Mouse (Mus musculus) ES-Bruce4 (cell line): ENCODE data around the gene Nmnat2. TPM values are rescaled to one million over a fixed set of nuclear protein-coding genes. Genes with fewer than 3 reads are reported as not detected.

ENCODE experiments used
- H3K27ac ChIP-seq: 2 replicates; pipeline ENCODE4 v1.5.1; 2012; ENCODE audit warnings: low read length, inconsistent platforms; ENCODE audit not compliant: insufficient read depth
- H3K27me3 ChIP-seq: 2 replicates; pipeline ENCODE4 v1.6.1; 2012; ENCODE audit warnings: mild to moderate bottlenecking, low read length, inconsistent platforms; ENCODE audit not compliant: control insufficient read depth, poor library complexity, insufficient read depth, severe bottlenecking
- H3K36me3 ChIP-seq: 2 replicates; pipeline ENCODE4 v1.6.1; 2012; ENCODE audit warnings: inconsistent platforms, mild to moderate bottlenecking, low read length, moderate library complexity; ENCODE audit not compliant: control insufficient read depth, poor library complexity, insufficient read depth, severe bottlenecking
- H3K4me1 ChIP-seq: one replicate; pipeline ENCODE4 v1.8.1; 2011; ENCODE audit warnings: low read length; ENCODE audit not compliant: control insufficient read depth, insufficient read depth
- H3K4me3 ChIP-seq: 2 replicates; pipeline ENCODE4 v1.5.1; 2011; ENCODE audit warnings: low read depth, mild to moderate bottlenecking, low read length
- H3K9ac ChIP-seq: 2 replicates; pipeline ENCODE4 v1.6.1; 2012; ENCODE audit warnings: low read depth, mild to moderate bottlenecking, inconsistent platforms; ENCODE audit not compliant: poor library complexity, severe bottlenecking
- H3K9me3 ChIP-seq: replicated peaks from 2 replicates; pipeline ENCODE4 v1.6.1; 2012; ENCODE audit warnings: mild to moderate bottlenecking, low read length, inconsistent platforms; ENCODE audit not compliant: control insufficient read depth, poor library complexity, insufficient read depth, severe bottlenecking
- CTCF ChIP-seq: IDR thresholded peaks from one replicate; pipeline ENCODE4 v1.8.1; 2011; ENCODE audit warnings: low read depth, low read length
- EP300 ChIP-seq: IDR thresholded peaks from 2 replicates; pipeline ENCODE4 v1.6.1; 2011; ENCODE audit warnings: low read depth, low read length; ENCODE audit not compliant: insufficient read depth
- POLR2A ChIP-seq: IDR thresholded peaks from one replicate; pipeline ENCODE4 v1.8.1; 2011; ENCODE audit warnings: low read length; ENCODE audit not compliant: insufficient read depth
- polyA plus RNA-seq: library from polyadenylated mRNA; stranded (reverse); fragments of >200 nt; gene quantifications from 2 replicates; pipeline ENCODE4 v1.2.4, GENCODE M21; 2011; ENCODE audit warnings: low read depth; ENCODE audit not compliant: missing spikeins, insufficient read depth, insufficient read length

Nmnat2 gene
- polyA plus RNA-seq, 1 experiment: 35.6 TPM

- Histone ChIP-seq H3K36me3 (no peaks in the 10 kb centered on the region), H3K9ac (no peak overlapping the region), H3K9me3 (no peaks in the 10 kb centered on the region), H3K27me3 (no peaks in the 10 kb centered on the region), H3K27ac (no peak overlapping the region), H3K4me3 (no peak overlapping the region), H3K4me1 (peaks cover 9% of the 10 kb centered on the region)
- no peak for TF ChIP-seq EP300
- TF ChIP-seq CTCF: no peak
- no peak for TF ChIP-seq POLR2A
These were observed 171.9 kb downstream of the Nmnat2 start for GRCm38 (mm10) chr1:153126491-153127381.

DNA sequence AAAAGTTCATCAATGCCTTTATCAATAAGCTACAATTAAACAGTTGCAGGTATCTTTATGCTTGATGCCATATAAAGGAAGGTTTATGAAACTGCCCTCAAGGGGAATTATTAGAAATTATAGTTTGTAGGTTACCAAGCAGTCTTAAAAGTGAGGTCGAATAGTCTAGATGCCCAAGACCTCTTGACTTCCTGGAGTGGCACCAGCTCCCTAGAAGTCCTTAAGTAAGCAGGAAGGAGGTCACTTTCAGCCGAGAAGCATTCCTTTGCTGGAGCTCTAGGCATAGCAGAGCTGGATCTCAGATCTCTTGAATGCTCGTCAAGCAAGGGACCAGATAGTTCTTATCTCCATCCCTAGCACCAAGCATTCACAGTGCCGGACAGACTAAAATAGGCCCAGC is 172.8 kb downstream of the Nmnat2 start:
- TF ChIP-seq CTCF: no peak
- TF ChIP-seq EP300: no peak
- no peak for TF ChIP-seq POLR2A
- Histone ChIP-seq H3K27me3 (no peaks in the 10 kb centered on the region), H3K27ac (no peak overlapping the region), H3K4me3 (no peak overlapping the region), H3K9me3 (no peaks in the 10 kb centered on the region), H3K4me1 (peaks cover 9% of the 10 kb centered on the region), H3K9ac (no peak overlapping the region), H3K36me3 (no peaks in the 10 kb centered on the region)

DNA sequence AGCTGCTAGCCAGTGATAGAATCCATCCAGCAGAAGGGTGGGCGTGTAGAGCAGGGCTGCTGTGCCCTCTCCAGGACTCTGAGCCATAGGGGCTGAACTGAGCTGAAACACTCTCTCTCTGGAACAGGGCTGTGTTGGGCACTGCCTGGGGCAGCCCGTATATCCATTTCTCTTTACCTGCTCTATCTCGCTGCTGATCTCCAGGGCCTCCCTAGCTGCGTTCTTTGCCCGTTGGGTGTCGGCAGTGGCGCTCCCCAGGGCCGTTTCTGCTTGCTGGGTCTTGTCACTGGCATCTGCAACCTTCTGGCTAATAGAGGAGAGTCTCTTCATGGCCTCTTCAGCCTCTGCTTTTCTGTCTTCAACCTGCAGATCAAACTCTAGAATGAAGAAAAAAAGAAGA is 174.0 kb downstream of the Nmnat2 start:
- no peak overlapping the region for H3K4me3 ChIP-seq
- H3K4me1 ChIP-seq: peaks cover 9% of the 10 kb centered on the region
- no peak for TF ChIP-seq CTCF
- no peak for TF ChIP-seq POLR2A
- no peak for TF ChIP-seq EP300
- no peak overlapping the region for H3K27ac ChIP-seq
- H3K9ac ChIP-seq: no peak overlapping the region
- no peaks in the 10 kb centered on the region for H3K9me3 ChIP-seq
- H3K36me3 ChIP-seq: no peaks in the 10 kb centered on the region
- H3K27me3 ChIP-seq: no peaks in the 10 kb centered on the region

- TF ChIP-seq CTCF (no peak), EP300 (no peak), POLR2A (no peak)
- H3K4me1 ChIP-seq: peaks cover 9% of the 10 kb centered on the region
- no peak overlapping the region for H3K27ac ChIP-seq
- no peak overlapping the region for H3K4me3 ChIP-seq
- H3K27me3 ChIP-seq: no peaks in the 10 kb centered on the region
- no peak overlapping the region for H3K9ac ChIP-seq
- no peaks in the 10 kb centered on the region for H3K9me3 ChIP-seq
- no peaks in the 10 kb centered on the region for H3K36me3 ChIP-seq
These were observed 175.4 kb downstream of the Nmnat2 start for GRCm38 (mm10) chr1:153129992-153130713.

DNA sequence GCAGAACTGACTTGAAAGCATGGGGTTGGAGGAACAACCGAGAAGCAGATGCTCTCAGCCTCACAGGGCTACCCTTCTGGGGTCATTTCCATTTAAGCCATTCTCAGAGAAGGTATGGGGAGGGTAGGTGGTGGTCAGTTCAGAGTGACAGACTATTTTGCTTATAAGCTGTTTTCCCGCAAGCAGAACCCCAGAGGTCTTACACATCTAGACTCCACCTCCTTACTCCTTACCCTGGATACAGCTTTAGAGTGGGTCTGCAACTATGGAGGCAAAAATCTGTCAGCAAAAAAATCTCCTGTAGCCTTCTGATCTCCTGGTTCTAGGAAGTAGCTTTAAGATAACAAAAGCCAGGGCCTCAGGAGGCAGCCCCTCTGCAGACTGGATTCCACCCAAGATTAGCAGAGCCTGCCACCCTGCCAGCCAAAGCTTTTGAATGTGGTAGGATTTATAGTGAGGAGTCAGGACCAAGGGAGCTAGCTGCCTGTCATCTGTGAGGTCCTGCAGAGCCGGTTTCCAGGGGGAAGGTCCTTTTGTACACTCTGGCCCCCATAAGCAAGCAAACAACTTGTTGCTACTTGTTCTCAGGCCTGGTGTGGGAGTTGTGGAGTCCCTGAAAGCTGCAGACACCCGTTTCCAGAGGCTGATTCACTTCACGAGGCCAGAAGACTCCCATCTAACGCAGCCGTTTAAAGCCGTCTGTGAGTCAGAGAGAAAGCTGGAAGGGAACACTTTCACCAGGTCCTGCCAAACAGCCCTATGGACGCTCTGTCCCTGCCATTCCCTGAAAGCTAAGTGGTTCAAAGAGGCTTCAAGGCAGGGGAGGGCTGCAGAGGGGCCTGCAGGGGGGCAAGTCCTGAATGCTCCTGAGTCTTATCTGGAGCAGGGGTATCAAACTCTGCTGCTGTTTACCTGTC is 179.3 kb downstream of the Nmnat2 start:
- no peak for TF ChIP-seq EP300
- TF ChIP-seq POLR2A: no peak
- no peak for TF ChIP-seq CTCF
- Histone ChIP-seq H3K27ac (no peak overlapping the region), H3K27me3 (no peaks in the 10 kb centered on the region), H3K4me1 (peaks cover 3% of the 10 kb centered on the region), H3K36me3 (no peaks in the 10 kb centered on the region), H3K4me3 (no peak overlapping the region), H3K9ac (no peak overlapping the region), H3K9me3 (no peaks in the 10 kb centered on the region)
